Mouse (Mus musculus) thymus, adult 2 months (tissue): ENCODE results near the gene Tec. TPM values are rescaled to one million over a fixed set of nuclear protein-coding genes. Genes with fewer than 3 reads are reported as not detected.
A peak's percentile ranks its signal among the peaks of the same experiment; 100 is the strongest.

Source experiments
- DNase-seq: peaks from one replicate; pipeline ENCODE4 v3.0.0; 2021
- H3K27ac ChIP-seq: fragments of 200-500 bp; 2 replicates; pipeline ENCODE4 v1.5.1; 2012; ENCODE audit warnings: low read length, control low read depth; ENCODE audit not compliant: control insufficient read depth, insufficient read depth
- H3K27me3 ChIP-seq: fragments of 200-500 bp; 2 replicates; pipeline ENCODE4 v1.6.1; 2012; ENCODE audit warnings: mild to moderate bottlenecking, low read length, moderate library complexity, mixed read lengths; ENCODE audit not compliant: control insufficient read depth, insufficient read depth
- H3K36me3 ChIP-seq: fragments of 200-500 bp; 2 replicates; pipeline ENCODE4 v1.6.1; 2012; ENCODE audit warnings: mild to moderate bottlenecking, low read length, moderate library complexity; ENCODE audit not compliant: control insufficient read depth, insufficient read depth
- H3K4me1 ChIP-seq: fragments of 200-500 bp; replicated peaks from 2 replicates; pipeline ENCODE4 v1.6.1; 2012; ENCODE audit warnings: low read length; ENCODE audit not compliant: control insufficient read depth, insufficient read depth
- H3K4me3 ChIP-seq: fragments of 200-500 bp; 2 replicates; pipeline ENCODE4 v1.5.1; 2012; ENCODE audit warnings: mild to moderate bottlenecking, low read length, control low read depth, moderate library complexity; ENCODE audit not compliant: control insufficient read depth, insufficient read depth
- CTCF ChIP-seq: fragments of 200-500 bp; IDR thresholded peaks from 2 replicates; pipeline ENCODE4 v1.5.1; 2012; ENCODE audit warnings: mild to moderate bottlenecking, control low read depth, low read length, moderate library complexity, borderline replicate concordance; ENCODE audit not compliant: control insufficient read depth, poor library complexity, insufficient read depth; ENCODE audit errors: extremely low read depth
- POLR2A ChIP-seq: fragments of 200-500 bp; IDR thresholded peaks from 2 replicates; pipeline ENCODE4 v1.6.1; 2012; ENCODE audit warnings: mild to moderate bottlenecking, low read length, control low read depth, moderate library complexity; ENCODE audit not compliant: control insufficient read depth, poor library complexity, insufficient read depth; ENCODE audit errors: extremely low read depth
- WGBS: fragments of 180-500 bp; shearing (Covaris S2); methylation state at CpG from one replicate; pipeline ENCODE4 v1.1.7; 2018; 5-methylcytosine and 5-hydroxymethylcytosine counted together
- polyA plus RNA-seq: library from polyadenylated mRNA; depleted of rRNA; stranded (reverse); fragments of >200 nt; gene quantifications from 2 replicates; pipeline ENCODE4 v1.2.3, GENCODE M21; 2012

Gene Tec
- polyA plus RNA-seq, 1 experiment = 18.3 TPM

GRCm38 (mm10) chr5:72776127-72776526, 92.2 kb downstream of the Tec start:
- TF ChIP-seq CTCF = no peak
- TF ChIP-seq POLR2A = no peak
- Histone ChIP-seq H3K4me3 (no peak overlapping the region), H3K4me1 (peaks cover 2% of the 10 kb centered on the region; the same call in 1 of the 2 replicates), H3K27ac (no peak overlapping the region), H3K27me3 (no peaks in the 10 kb centered on the region), H3K36me3 (no peaks in the 10 kb centered on the region)
- WGBS = 16% methylated on average over 2 of the region's 2 CpGs
- DNase-seq = no peak

GRCm38 (mm10) chr5:72769841-72770240, 98.4 kb downstream of the Tec start:
- no peak overlapping the region for H3K4me3 ChIP-seq
- no peak for TF ChIP-seq CTCF
- no peak for TF ChIP-seq POLR2A
- no peak overlapping the region for H3K27ac ChIP-seq
- H3K4me1 ChIP-seq = no peaks in the 10 kb centered on the region
- H3K36me3 ChIP-seq = no peaks in the 10 kb centered on the region
- DNase-seq = no peak
- WGBS = 85% methylated on average over 6 of the region's 6 CpGs
- H3K27me3 ChIP-seq = no peaks in the 10 kb centered on the region

GRCm38 (mm10) chr5:72763546-72763945, 104.7 kb downstream of the Tec start:
- peak overlapping the region; percentile 60 for H3K4me3 ChIP-seq
- H3K27me3 ChIP-seq = no peaks in the 10 kb centered on the region
- H3K4me1 ChIP-seq = peaks cover 21% of the 10 kb centered on the region
- 10% methylated on average over 5 of the region's 5 CpGs for WGBS
- peaks cover 17% of the 10 kb centered on the region for H3K36me3 ChIP-seq
- TF ChIP-seq POLR2A = peak; percentile 57; the same call in 1 of the 2 replicates
- no peak for TF ChIP-seq CTCF
- DNase-seq = peak; percentile 54
- peak overlapping the region; percentile 95 for H3K27ac ChIP-seq

GRCm38 (mm10) chr5:72763025-72763424, 105.3 kb downstream of the Tec start:
- TF ChIP-seq POLR2A (no peak), CTCF (no peak)
- peak overlapping the region; percentile 95 for H3K27ac ChIP-seq
- no peak overlapping the region for H3K4me3 ChIP-seq
- H3K36me3 ChIP-seq = peaks cover 22% of the 10 kb centered on the region
- peaks cover 21% of the 10 kb centered on the region for H3K4me1 ChIP-seq
- WGBS = 14% methylated on average over 3 of the region's 3 CpGs
- DNase-seq = no peak
- no peaks in the 10 kb centered on the region for H3K27me3 ChIP-seq

DNA sequence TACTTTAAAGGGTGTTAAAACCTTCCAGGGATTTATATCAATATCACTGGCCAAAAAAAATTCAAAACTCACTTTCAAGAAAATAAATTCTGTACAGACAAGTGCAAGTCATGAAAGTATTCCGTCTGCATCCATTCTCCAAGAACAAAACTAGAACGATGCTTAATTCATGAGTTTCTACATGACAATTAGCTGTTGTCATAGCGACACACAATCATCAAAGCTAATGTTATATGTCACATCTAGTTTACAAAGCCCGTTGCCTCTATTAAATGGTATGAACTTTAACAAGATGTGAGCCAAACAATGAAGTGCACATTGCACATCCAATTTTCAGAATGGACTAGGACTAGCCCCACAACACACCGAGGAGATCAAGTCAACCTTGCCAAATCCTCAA, 106.5 kb downstream of the Tec start:
- DNase-seq = no peak
- Histone ChIP-seq H3K4me1 (peaks cover 25% of the 10 kb centered on the region), H3K27ac (peak overlapping the region; percentile 55; the same call in 1 of the 2 replicates), H3K27me3 (no peaks in the 10 kb centered on the region), H3K4me3 (no peak overlapping the region), H3K36me3 (peaks cover 32% of the 10 kb centered on the region)
- no peak for TF ChIP-seq CTCF
- 91% methylated on average over 5 of the region's 5 CpGs for WGBS

DNA sequence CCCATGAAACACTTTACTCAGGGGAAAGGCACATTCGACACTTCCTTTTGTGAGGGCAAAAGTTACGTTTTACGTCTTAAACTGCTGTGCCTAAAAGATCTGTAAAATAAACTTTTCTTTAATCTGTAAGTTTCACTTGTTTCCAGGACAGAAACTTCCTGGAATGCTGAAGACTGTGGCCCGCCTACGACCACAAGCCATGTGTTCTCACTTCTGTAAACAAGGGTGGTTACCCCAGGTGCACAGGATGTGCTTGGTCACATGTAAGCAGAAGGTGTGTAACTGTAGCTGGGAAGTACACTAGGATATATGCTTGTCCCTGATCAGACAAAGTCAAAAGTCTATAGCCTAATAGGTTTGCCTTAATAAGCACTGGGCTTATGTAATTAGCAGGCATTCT, 107.0 kb downstream of the Tec start:
- TF ChIP-seq CTCF (no peak), POLR2A (no peak)
- peak; percentile 72 for DNase-seq
- no peak overlapping the region for H3K4me3 ChIP-seq
- peak overlapping the region; percentile 82; the same call in 1 of the 2 replicates for H3K27ac ChIP-seq
- no peaks in the 10 kb centered on the region for H3K27me3 ChIP-seq
- 6% methylated on average over 5 of the region's 5 CpGs for WGBS
- peaks cover 37% of the 10 kb centered on the region for H3K36me3 ChIP-seq
- peaks cover 25% of the 10 kb centered on the region for H3K4me1 ChIP-seq

GRCm38 (mm10) chr5:72758925-72759924, 109.1 kb downstream of the Tec start:
- no peak for TF ChIP-seq CTCF
- TF ChIP-seq POLR2A = no peak
- H3K27ac ChIP-seq = no peak overlapping the region; the same call in 1 of the 2 replicates
- H3K4me1 ChIP-seq = peaks cover 27% of the 10 kb centered on the region
- H3K27me3 ChIP-seq = no peaks in the 10 kb centered on the region
- WGBS = 79% methylated on average over 13 of the region's 13 CpGs
- H3K36me3 ChIP-seq = peaks cover 53% of the 10 kb centered on the region
- H3K4me3 ChIP-seq = no peak overlapping the region
- DNase-seq = no peak
